Comparison of ENCODE assay signal across 16 mouse cellular contexts in the genomic region with DNA sequence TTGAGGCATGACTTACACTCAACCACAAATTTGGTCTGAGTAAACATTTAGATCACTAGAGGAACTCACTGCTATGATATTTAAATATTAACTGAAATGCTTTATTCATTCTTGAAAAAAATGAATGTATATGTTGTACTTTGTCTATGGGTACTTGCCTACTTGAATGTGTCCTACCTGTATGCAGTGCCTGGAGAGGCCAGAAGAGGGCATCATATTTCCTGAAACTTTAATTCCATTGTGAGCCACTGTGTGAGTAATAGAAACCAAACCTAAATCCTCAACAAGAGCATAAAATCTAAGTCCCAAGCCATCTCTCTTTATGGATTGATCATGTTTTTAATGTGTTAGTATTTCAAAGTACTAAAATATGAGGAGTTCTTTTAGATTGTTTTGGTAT.
"Had no signal": no experiment of that assay in that cellular context is flagged by ENCODE, and none has a peak within 500 bp of the region (broad histone marks: within the 10 kb centered on the region; RNA-seq: fewer than 3 reads in every experiment).

No protein-coding gene starts in this region.

- H3K4me2 ChIP-seq: limb, embryonic 12.5 days; liver, embryonic 13.5 days; midbrain, embryonic 11.5 days; midbrain, embryonic 15.5 days; neural tube, embryonic 13.5 days; stomach, embryonic 15.5 days had no signal

- ATAC-seq: lung, postnatal 0 days; midbrain, embryonic 15.5 days had no signal

- DNase-seq: kidney, adult 8-10 months; liver; liver, embryonic 13.5 days; lung, adult 18-20 months; lung, postnatal 4 days; retina, postnatal 1 day; right cerebral cortex, postnatal 4 days; spleen, adult 18-20 months; thymus, postnatal 36 days had no signal

- H3K4me1 ChIP-seq: limb, embryonic 12.5 days; liver, embryonic 13.5 days; megakaryocyte, embryonic 14.5 days; midbrain, embryonic 15.5 days; neural tube, embryonic 13.5 days; stomach, embryonic 15.5 days had no signal

- H3K27ac ChIP-seq: limb, embryonic 12.5 days; liver, embryonic 13.5 days; midbrain, embryonic 15.5 days; neural tube, embryonic 13.5 days; stomach, embryonic 15.5 days had no signal

- H3K27me3 ChIP-seq: limb, embryonic 12.5 days; liver, embryonic 13.5 days; megakaryocyte, embryonic 14.5 days; midbrain, embryonic 15.5 days; neural tube, embryonic 13.5 days; stomach, embryonic 15.5 days had no signal

- H3K4me3 ChIP-seq: limb, embryonic 12.5 days; liver, embryonic 13.5 days; megakaryocyte, embryonic 14.5 days; midbrain, embryonic 15.5 days; neural tube, embryonic 13.5 days; stomach, embryonic 15.5 days had no signal

- H3K9me3 ChIP-seq: limb, embryonic 12.5 days; liver, embryonic 13.5 days; megakaryocyte, embryonic 14.5 days; midbrain, embryonic 15.5 days; neural tube, embryonic 13.5 days; stomach, embryonic 15.5 days had no signal

- H3K36me3 ChIP-seq: limb, embryonic 12.5 days; liver, embryonic 13.5 days; midbrain, embryonic 15.5 days; neural tube, embryonic 13.5 days; stomach, embryonic 15.5 days had no signal

- H3K9ac ChIP-seq: limb, embryonic 12.5 days; liver, embryonic 13.5 days; midbrain, embryonic 15.5 days; neural tube, embryonic 13.5 days; stomach, embryonic 15.5 days had no signal
